8 mouse cellular contexts compared by ENCODE assay signal in the genomic region with DNA sequence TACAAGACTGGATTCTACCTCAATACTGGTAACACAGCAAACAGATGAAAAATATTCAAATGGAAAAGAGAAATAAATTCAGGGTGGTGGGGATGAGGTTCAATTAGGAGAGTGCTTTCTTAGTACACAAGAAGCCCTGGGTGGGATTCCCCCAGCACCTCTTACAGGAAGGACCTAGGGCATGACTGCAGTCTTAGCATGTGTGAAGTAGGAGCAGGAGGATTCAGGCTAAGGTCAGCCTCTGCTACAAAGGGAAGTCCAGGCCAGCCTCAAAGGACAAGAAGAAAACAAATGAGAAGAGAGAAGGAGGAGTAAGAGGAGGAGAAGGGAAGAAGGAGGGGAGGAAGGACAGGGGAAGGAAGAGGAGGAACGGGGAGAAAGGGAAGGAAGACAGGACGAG. TPM values are rescaled to one million over a fixed set of nuclear protein-coding genes. Genes with fewer than 3 reads are reported as not detected.
DNase-seq lines count a peak whose midpoint lies in the region; ATAC-seq and TF ChIP-seq lines count a peak whose summit lies in the region.

No protein-coding gene starts in this region.

- peak overlapping the region; percentile 95 for H3K27ac ChIP-seq in layer of hippocampus, adult 2 months
- 0 out of 2 replicates have a peak overlapping the region, but pooled peaks have one; percentile 89 for H3K27ac ChIP-seq in embryonic facial prominence, embryonic 11.5 days (replicated peaks; ENCODE audit: low read depth, low read length)
- H3K27ac ChIP-seq in hindbrain, postnatal 0 days, result peak overlapping the region; percentile 88

- DNase-seq in layer of hippocampus, adult 2 months (ENCODE audit: low spot score in 2 of 2), result no peak
- no peak for DNase-seq in layer of hippocampus, adult 11-12 months (ENCODE audit: low spot score)
- DNase-seq in embryonic facial prominence, embryonic 11.5 days (ENCODE audit: low spot score), result no peak
- no peak for DNase-seq in hindbrain, postnatal 0 days (ENCODE audit: low spot score)
- peak; percentile 53 for DNase-seq in naive thymus-derived CD4-positive, alpha-beta T cell, adult 2 months (ENCODE audit: low read depth)
- DNase-seq in left cerebral cortex, adult 9 months (ENCODE audit: low spot score in 2 of 2), result no peak
- no peak for DNase-seq in gastrocnemius, adult 18-20 months (ENCODE audit: low spot score)
- no peak for DNase-seq in yolk sac, embryonic 10.5 days (ENCODE audit: low spot score)

- 41% methylated on average over 2 of the region's 2 CpGs for WGBS in embryonic facial prominence, embryonic 11.5 days
- WGBS in hindbrain, postnatal 0 days, result 57% methylated on average over 2 of the region's 2 CpGs

- TF ChIP-seq CTCF in layer of hippocampus, adult 2 months (conservative IDR thresholded peaks at IDR 0.05), result no peak
- TF ChIP-seq CTCF in hindbrain, postnatal 0 days (IDR thresholded peaks at IDR 0.05; ENCODE audit: low read depth), result no peak

- no peak overlapping the region for H3K4me3 ChIP-seq in layer of hippocampus, adult 2 months
- H3K4me3 ChIP-seq in embryonic facial prominence, embryonic 11.5 days (ENCODE audit: low read depth, low read length), result no peak overlapping the region
- H3K4me3 ChIP-seq in hindbrain, postnatal 0 days (ENCODE audit: low read length), result no peak overlapping the region

- ATAC-seq in embryonic facial prominence, embryonic 11.5 days (replicated peaks; ENCODE audit: insufficient number of reproducible peaks, low FRiP score, low TSS enrichment, low read depth), result no peak
- no peak for ATAC-seq in hindbrain, postnatal 0 days

- H3K27me3 ChIP-seq in embryonic facial prominence, embryonic 11.5 days (ENCODE audit: control insufficient read depth, insufficient read depth, low read length), result no peaks in the 10 kb centered on the region
- H3K27me3 ChIP-seq in hindbrain, postnatal 0 days (ENCODE audit: insufficient read depth, low read length), result no peaks in the 10 kb centered on the region

- H3K4me1 ChIP-seq in embryonic facial prominence, embryonic 11.5 days (ENCODE audit: control insufficient read depth, insufficient read depth, low read length), result no peaks in the 10 kb centered on the region; the same call in 1 of the 2 replicates
- H3K4me1 ChIP-seq in hindbrain, postnatal 0 days (ENCODE audit: insufficient read depth, low read length), result peaks cover 18% of the 10 kb centered on the region

- H3K9ac ChIP-seq in embryonic facial prominence, embryonic 11.5 days (replicated peaks; ENCODE audit: low read length), result peak overlapping the region; percentile 13; the same call in 1 of the 2 replicates
- H3K9ac ChIP-seq in hindbrain, postnatal 0 days (replicated peaks; ENCODE audit: low read length), result no peak overlapping the region

- no peaks in the 10 kb centered on the region for H3K36me3 ChIP-seq in embryonic facial prominence, embryonic 11.5 days (replicated peaks; ENCODE audit: control insufficient read depth, insufficient read depth, low read depth, low read length)
- no peaks in the 10 kb centered on the region for H3K36me3 ChIP-seq in hindbrain, postnatal 0 days (ENCODE audit: insufficient read depth, low read length)

- H3K9me3 ChIP-seq in embryonic facial prominence, embryonic 11.5 days (replicated peaks; ENCODE audit: control insufficient read depth, low read length), result no peaks in the 10 kb centered on the region
- no peaks in the 10 kb centered on the region for H3K9me3 ChIP-seq in hindbrain, postnatal 0 days (ENCODE audit: low read length)

- no peak overlapping the region for H3K4me2 ChIP-seq in embryonic facial prominence, embryonic 11.5 days (ENCODE audit: low read depth, low read length)
- H3K4me2 ChIP-seq in hindbrain, postnatal 0 days (ENCODE audit: low read depth, low read length), result no peak overlapping the region

RNA-seq across cellular contexts. Expression of a gene that starts 54.8 kb away (rescaled TPM):
- total RNA-seq in layer of hippocampus, adult 2 months (2021), result 10 to 100 TPM; 57.1 to 58.3 TPM
- 46.6 and 47.8 TPM in 2 replicates for polyA plus RNA-seq in embryonic facial prominence, embryonic 11.5 days (2014; fragmentation: Nextera tagmentation; extraction: Ambion mirVana)
- 33.4 and 35.2 TPM in 2 replicates for total RNA-seq in hindbrain, postnatal 0 days (2014; rRNA removed)
- 36.1 and 40.7 TPM in 2 replicates for polyA plus RNA-seq in hindbrain, postnatal 0 days (2015; fragmentation: Nextera tagmentation; extraction: Ambion mirVana)
- total RNA-seq in gastrocnemius, adult 18-20 months (2021), result 10 to 100 TPM; 29.8 to 39.6 TPM
